Mouse (Mus musculus) embryonic facial prominence, embryonic 10.5 days (tissue): ENCODE results near the gene Pcnx. TPM values are rescaled to one million over a fixed set of nuclear protein-coding genes. Genes with fewer than 3 reads are reported as not detected.

ENCODE experiments used
- DNase-seq: peaks from one replicate; pipeline ENCODE4 v3.0.0-alpha.2; 2017; ENCODE audit warnings: low spot score
- H3K27ac ChIP-seq: fragments of 300-500 bp; sonication (generic); replicated peaks from 2 replicates; pipeline ENCODE4 v1.5.1; 2016; ENCODE audit warnings: mild to moderate bottlenecking
- H3K27me3 ChIP-seq: fragments of 300-500 bp; sonication (generic); replicated peaks from 2 replicates; pipeline ENCODE4 v1.6.1; 2016; ENCODE audit warnings: low read depth, mild to moderate bottlenecking; ENCODE audit not compliant: poor library complexity, severe bottlenecking
- H3K36me3 ChIP-seq: fragments of 300-500 bp; sonication (generic); replicated peaks from 2 replicates; pipeline ENCODE4 v1.6.1; 2016; ENCODE audit warnings: mild to moderate bottlenecking, moderate library complexity
- H3K4me1 ChIP-seq: fragments of 300-500 bp; sonication (generic); 2 replicates; pipeline ENCODE4 v1.6.1; 2016
- H3K4me3 ChIP-seq: fragments of 300-500 bp; sonication (generic); 2 replicates; pipeline ENCODE4 v1.5.1; 2016; ENCODE audit warnings: mild to moderate bottlenecking, moderate library complexity
- H3K9me3 ChIP-seq: fragments of 300-500 bp; sonication (generic); 2 replicates; pipeline ENCODE4 v1.6.1; 2016; ENCODE audit warnings: mild to moderate bottlenecking
- WGBS: fragments of 180-500 bp; shearing (Covaris S2); methylation state at CpG from one replicate; pipeline ENCODE4 v1.1.7; 2016; 5-methylcytosine and 5-hydroxymethylcytosine counted together
- polyA plus RNA-seq: library from polyadenylated mRNA; unstranded; fragments of >200 nt; fragmentation: Nextera tagmentation; extraction: Ambion mirVana; gene quantifications from 2 replicates; pipeline ENCODE4 v1.2.1, GENCODE M21; 2016

Gene Pcnx
- polyA plus RNA-seq, 1 experiment from 2014 or later: 12.5 TPM

DNA sequence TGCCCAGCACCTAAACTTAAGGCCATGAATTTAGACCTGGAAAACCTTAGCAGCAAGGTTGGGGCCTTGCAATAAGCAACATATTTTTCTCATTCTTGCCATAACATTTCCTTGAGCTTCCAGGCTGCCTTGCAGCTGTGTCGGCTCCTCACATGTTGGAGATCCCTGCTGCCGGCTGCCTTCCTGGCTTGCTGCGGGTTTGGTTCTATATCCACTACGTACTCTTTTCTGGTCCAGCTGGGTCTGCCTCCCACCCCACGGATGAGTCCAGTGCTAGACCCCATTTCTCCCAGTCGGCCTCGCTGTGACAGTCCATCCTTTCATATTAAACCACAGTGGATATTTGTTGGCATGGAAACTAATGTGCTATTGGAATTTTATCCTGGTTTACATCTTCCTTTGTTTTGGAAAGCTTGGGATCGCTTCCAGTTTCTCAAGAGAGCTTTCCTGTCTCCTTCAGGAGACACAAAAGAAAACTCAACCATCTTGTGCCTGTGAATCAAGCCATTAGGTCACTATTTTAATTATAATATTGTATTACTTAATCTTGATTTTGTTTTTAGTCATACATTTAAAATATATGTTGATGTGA lies 1.7 kb upstream of the Pcnx start:
- DNase-seq: no peak
- Histone ChIP-seq H3K9me3 (no peaks in the 10 kb centered on the region), H3K4me1 (peaks cover 46% of the 10 kb centered on the region), H3K4me3 (no peak overlapping the region), H3K27ac (no peak overlapping the region), H3K27me3 (peaks cover 31% of the 10 kb centered on the region), H3K36me3 (no peaks in the 10 kb centered on the region)
- WGBS: 77% methylated on average over 8 of the region's 8 CpGs

DNA sequence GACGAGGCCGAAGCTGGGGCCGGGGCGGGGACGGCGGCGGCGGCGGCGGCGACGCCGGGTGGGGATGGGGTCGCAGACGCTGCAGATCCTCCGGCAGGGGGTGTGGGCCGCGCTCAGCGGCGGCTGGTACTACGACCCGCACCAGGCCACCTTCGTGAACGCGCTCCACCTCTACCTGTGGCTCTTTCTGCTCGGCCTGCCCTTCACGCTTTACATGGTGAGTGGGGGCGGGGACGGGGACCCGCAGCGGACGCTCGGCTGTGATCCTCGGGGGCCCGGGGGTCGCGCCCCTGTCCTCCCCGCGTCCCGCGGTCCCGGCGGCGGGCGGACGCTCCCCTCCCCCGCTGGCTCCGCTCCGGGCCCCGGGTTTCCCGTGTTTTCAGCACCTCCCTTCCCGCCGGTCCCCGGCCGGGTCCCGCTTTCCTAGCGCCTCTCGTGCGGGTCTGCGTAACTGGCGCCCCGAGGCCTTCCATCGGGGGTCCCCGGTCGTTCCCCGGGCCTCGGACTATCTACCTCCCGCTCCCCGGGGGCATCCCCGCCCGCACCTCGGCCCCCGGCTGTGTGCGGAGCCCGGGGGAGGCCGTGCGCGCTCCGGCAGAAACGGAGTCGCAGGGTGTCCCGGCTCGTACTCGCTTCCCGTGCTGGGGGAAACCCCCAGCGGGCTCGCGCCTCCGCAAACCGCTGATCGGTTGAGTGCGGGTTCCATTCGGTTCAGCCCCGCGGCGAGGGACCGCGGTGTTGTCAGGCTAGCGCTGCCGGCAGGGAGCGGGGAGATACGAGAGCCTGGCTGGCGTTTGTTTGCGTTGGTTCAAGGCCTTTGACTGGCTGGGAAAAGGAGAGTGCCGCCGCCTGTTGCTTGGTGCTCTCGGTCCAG lies 722 bp downstream of the Pcnx start:
- Histone ChIP-seq H3K4me1 (peaks cover 49% of the 10 kb centered on the region), H3K9me3 (no peaks in the 10 kb centered on the region), H3K27me3 (peaks cover 22% of the 10 kb centered on the region), H3K4me3 (peak overlapping the region; percentile 98), H3K36me3 (no peaks in the 10 kb centered on the region), H3K27ac (peak overlapping the region; percentile 98)
- peak; percentile 81 for DNase-seq
- WGBS: under 1% methylated on average over 107 of the region's 107 CpGs

DNA sequence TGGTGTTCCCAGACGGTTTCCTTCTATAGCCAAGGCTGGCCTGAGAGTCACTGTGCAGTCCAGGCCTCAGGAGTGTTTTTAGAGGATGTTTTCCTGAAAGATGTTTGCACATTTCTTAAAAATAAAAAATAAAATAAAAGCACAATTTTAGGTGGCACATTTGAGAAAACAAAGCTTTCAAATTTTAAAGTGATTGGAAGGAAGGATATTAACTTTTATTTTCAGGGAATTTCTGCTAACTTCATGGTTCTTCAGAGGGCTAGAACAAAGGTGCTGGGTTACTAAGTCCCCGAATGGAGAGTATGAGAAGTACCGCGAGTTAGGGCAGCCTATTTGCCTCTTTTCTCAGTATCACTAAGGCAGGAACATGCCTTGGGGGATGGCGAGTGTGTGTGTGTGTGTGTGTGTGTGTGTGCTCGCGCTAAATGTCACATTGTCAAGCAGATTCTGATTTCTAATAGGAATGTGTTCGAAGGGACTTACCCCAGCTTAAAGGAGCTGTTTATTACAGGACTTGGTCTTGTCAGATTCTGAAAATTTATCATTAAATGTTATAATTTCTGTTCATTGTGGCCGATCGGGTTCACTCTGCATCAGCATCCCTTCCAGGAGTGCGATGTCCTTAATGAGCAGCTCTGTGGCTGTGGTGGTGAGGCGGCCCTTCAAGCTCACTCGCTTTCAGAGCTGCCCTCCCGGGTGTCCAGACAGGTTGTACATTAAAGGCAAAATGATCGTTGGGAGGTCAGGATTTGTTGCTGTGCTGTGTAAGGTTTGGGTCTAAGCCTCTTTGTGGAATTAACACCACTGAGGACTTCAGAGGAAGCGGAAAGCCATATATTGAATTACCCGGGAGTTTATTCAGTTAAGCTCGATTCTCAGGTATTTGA lies 1.6 kb downstream of the Pcnx start:
- WGBS: 29% methylated on average over 18 of the region's 18 CpGs
- peak; percentile 37 for DNase-seq

DNA sequence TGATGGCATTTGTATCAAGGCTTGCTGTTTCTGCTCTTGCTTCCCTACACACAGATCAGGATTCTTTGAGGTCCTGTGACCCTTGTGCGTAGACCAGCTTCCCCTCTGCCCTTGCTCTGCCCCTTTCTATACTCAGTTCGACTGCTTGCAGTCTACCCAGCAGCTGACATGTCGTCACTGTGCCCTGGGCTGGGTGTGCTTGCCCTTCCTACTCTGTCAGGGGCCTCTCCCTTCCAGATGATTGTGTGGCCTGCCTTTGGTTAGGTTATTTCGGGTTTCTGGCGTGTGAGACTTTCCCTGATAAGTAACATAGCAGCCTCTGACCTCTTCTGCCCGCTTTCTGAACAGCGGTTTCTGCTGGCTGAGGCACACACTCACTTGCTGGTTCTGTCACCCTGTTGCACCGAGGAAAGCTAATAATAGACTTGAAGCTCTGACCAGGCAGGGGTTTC lies 2.6 kb downstream of the Pcnx start:
- DNase-seq: peak; percentile 14
- no peak overlapping the region for H3K27ac ChIP-seq
- no peaks in the 10 kb centered on the region for H3K36me3 ChIP-seq
- peaks cover 35% of the 10 kb centered on the region for H3K4me1 ChIP-seq
- no peaks in the 10 kb centered on the region for H3K9me3 ChIP-seq
- peak overlapping the region; percentile 98 for H3K4me3 ChIP-seq
- peaks cover 13% of the 10 kb centered on the region for H3K27me3 ChIP-seq
- WGBS: 36% methylated on average over 8 of the region's 8 CpGs

More for the DNA sequence above, 1.6 kb downstream of the Pcnx start:
- Histone ChIP-seq H3K36me3 (no peaks in the 10 kb centered on the region), H3K9me3 (no peaks in the 10 kb centered on the region), H3K4me1 (peaks cover 45% of the 10 kb centered on the region), H3K27ac (peak overlapping the region; percentile 98), H3K4me3 (peak overlapping the region; percentile 98), H3K27me3 (peaks cover 16% of the 10 kb centered on the region)

DNA sequence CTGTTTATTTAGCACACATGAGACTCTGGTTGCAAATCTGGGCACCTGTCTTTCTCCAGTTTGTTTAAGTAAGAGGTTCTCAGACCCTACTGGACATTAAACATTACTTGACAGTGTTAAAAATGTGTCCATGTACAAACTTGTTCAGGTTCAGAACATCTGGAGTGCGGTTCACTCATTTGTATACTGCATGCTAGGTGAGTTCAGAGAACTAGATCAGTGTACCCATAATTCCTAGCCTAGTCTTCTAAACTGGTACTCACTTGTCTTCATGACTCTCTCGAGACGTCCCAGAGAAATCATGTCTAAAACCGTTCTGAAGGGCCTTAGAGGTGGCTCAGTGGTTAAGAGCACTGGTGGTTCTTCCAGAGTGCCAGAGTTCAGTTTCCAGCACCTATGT lies 4.1 kb downstream of the Pcnx start:
- no peak overlapping the region for H3K27ac ChIP-seq
- no peak overlapping the region for H3K4me3 ChIP-seq
- H3K9me3 ChIP-seq: no peaks in the 10 kb centered on the region
- 93% methylated on average over 4 of the region's 4 CpGs for WGBS
- 0 out of 2 replicates have a peak, but pooled peaks cover under 1% of the 10 kb centered on the region for H3K27me3 ChIP-seq
- DNase-seq: no peak
- peaks cover 27% of the 10 kb centered on the region for H3K4me1 ChIP-seq
- no peaks in the 10 kb centered on the region for H3K36me3 ChIP-seq

DNA sequence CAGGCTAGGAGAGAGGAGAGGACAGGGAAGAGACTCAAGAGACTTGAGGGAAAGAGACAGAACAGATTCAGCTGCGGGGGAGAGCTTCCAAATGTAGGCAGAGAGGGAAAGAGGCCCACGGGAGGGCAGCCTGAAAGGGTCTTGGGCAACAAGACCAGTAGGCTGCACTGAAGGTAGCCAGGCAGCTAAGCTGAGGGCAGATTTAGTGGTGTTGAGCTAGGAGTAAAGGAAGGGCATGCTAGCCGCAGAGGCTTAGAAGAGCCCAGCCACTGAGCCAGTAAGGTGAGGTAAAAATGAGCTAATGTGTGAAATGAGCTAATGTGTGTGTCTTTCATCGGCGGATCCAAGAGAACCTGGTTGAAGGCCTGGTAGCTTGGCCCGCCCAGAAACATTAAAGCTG lies 5.4 kb downstream of the Pcnx start:
- Histone ChIP-seq H3K4me1 (peaks cover 28% of the 10 kb centered on the region), H3K4me3 (no peak overlapping the region), H3K9me3 (no peaks in the 10 kb centered on the region), H3K27me3 (no peaks in the 10 kb centered on the region), H3K27ac (no peak overlapping the region), H3K36me3 (no peaks in the 10 kb centered on the region)
- DNase-seq: no peak
- 89% methylated on average over 6 of the region's 6 CpGs for WGBS

DNA sequence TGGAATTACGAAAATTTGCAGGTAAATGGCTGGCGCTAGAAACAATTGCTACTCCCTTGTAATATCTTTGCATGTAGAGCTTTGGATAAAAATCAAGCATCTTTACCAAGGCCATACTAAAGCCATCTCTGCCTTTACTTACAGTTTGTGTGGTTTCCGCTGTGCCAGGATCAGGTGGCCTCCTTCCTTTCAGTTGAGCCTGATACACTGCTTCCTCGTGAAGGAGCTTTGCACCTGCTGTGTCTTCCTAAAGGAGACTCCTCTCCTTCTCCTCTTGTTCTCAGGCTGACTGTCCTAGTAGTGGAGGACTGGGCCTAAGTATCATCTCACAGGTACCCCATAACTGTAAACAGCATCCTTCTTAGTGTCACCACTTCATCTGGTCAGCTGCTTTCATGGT lies 7.5 kb downstream of the Pcnx start:
- Histone ChIP-seq H3K27ac (no peak overlapping the region), H3K27me3 (no peaks in the 10 kb centered on the region), H3K9me3 (no peaks in the 10 kb centered on the region), H3K4me3 (no peak overlapping the region), H3K4me1 (peaks cover 24% of the 10 kb centered on the region), H3K36me3 (no peaks in the 10 kb centered on the region)
- WGBS: 93% methylated on average over 4 of the region's 4 CpGs
- no peak for DNase-seq

DNA sequence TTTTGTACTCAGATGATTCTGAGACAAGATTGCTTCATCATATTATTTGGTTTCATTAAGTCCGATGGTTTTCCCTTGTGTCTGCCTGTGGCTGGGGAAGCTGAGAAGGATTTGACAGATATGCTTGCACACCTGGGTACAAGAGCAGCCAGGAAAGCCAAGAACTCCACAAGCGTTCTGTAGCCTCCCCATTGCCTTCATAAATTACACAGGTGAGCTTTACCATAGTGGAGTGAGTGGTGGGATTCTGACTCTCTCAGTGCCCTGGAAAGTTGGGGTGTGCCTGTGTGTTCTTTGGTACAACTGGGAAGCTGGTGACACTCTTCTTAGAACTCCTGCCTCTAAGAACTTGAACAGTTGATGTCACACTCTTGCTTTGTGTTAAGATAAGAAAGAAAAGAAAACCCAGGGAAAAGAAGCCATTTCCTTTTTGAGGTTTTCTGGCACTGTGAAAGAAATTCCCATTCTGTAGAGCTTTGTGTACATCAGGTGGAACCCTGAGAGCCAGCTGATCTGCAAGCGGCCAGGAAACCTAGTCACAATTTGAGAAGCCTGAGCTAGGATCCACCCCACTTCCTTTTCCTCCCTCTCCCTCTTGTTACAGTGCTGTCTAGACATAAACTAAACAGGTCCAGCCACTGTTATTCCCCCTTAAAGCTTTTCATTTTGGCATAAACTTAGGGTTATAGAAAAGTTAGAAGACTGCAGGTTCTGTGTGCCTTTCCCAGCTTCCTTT lies 9.6 kb downstream of the Pcnx start:
- no peak overlapping the region for H3K4me3 ChIP-seq
- no peaks in the 10 kb centered on the region for H3K9me3 ChIP-seq
- no peaks in the 10 kb centered on the region for H3K36me3 ChIP-seq
- no peaks in the 10 kb centered on the region for H3K27me3 ChIP-seq
- DNase-seq: no peak
- H3K27ac ChIP-seq: no peak overlapping the region
- 82% methylated on average over 3 of the region's 3 CpGs for WGBS
- peaks cover 18% of the 10 kb centered on the region; the same call in 1 of the 2 replicates for H3K4me1 ChIP-seq

DNA sequence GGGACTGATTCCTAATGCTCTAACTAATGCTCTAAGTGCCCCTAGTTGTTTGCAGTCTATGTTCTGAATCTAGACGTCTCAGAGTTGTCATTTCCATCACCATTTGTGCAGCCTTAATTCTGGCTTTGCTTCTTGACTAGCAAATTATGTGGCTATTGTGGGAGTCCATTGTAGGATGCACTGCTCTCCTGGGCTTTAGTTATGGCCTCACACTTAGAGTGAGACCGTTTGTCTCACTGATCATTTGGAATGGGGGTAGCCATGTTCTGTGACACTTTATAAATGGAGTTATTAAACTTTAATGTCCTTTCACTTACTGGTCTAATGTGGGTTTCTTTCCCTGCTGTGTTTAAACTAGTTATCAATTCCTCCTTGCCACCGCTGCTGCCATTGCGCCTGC lies 13.5 kb downstream of the Pcnx start:
- Histone ChIP-seq H3K4me1 (peaks cover 15% of the 10 kb centered on the region; the same call in 1 of the 2 replicates), H3K27me3 (no peaks in the 10 kb centered on the region), H3K4me3 (no peak overlapping the region), H3K9me3 (no peaks in the 10 kb centered on the region), H3K36me3 (0 out of 2 replicates have a peak, but pooled peaks cover 3% of the 10 kb centered on the region), H3K27ac (no peak overlapping the region)
- WGBS: 82% methylated on average over 4 of the region's 4 CpGs
- DNase-seq: no peak

DNA sequence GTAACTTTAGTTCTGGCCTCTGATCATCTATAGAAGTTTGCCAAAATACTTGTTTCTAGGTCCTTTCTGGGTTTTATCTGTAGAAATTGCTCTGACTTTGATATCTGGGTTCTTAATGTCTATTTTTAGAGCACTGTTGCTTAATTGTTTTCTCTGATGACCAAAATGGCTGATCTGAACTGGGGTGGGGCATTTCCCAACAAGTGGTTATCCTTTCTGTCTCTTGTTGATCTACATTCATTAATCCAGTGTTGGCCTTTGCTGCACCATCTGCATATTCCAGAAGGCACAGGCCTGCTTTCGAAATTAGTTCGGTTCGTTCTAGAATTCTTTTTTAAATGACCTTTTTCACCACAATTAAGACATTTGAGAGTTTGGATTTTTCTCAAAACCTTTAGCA lies 20.3 kb downstream of the Pcnx start:
- Histone ChIP-seq H3K4me3 (no peak overlapping the region), H3K27ac (no peak overlapping the region), H3K9me3 (no peaks in the 10 kb centered on the region), H3K27me3 (no peaks in the 10 kb centered on the region), H3K36me3 (0 out of 2 replicates have a peak, but pooled peaks cover 3% of the 10 kb centered on the region), H3K4me1 (peaks cover 13% of the 10 kb centered on the region)
- WGBS: 95% methylated on average over 3 of the region's 3 CpGs
- DNase-seq: no peak

DNA sequence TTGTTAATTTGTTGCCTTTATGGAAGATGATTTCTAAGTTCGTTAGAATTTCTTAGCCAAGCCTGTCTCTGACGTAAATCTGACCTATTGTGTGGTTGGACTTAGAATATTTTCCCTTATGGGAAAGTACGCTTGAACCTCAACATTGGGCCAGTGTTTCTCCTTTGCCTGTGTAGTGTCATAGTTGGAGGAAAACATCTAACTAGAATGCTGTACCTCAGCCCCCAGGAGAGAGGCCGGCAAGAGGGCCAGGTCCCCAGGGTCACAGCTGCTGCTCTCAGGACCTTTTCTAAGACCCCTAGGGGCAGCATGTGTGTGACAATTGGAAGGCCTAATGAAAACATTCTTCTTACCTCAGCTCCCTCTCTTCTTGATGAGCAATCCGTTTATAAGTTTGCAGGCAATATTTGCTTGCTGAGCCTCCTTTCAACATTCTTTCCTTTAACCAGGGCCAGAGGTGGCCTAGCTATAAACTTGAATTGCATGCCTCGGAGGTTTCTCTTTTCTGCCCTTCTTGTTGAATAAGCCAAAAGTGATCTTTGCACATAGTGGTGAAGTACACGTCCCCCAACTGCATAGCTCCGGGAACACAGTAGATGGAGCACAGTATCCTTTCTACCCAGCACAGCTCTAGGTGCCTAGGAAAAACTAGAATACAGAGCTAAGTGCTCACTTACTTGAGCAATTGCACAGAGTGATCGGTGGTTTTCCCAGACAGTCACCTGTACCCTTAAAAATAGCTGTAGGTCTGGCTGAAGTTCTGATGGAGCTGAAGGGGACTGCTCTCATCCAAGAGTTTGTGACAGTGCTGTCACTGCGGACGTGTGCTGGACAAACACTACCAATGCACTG lies 23.7 kb downstream of the Pcnx start:
- Histone ChIP-seq H3K36me3 (0 out of 2 replicates have a peak, but pooled peaks cover 3% of the 10 kb centered on the region), H3K9me3 (no peaks in the 10 kb centered on the region), H3K4me1 (peaks cover 13% of the 10 kb centered on the region), H3K27me3 (no peaks in the 10 kb centered on the region), H3K27ac (no peak overlapping the region), H3K4me3 (no peak overlapping the region)
- WGBS: 60% methylated on average over 11 of the region's 11 CpGs
- DNase-seq: no peak
